Mouse (Mus musculus): ENCODE measurements around the gene Padi1. TPM values are rescaled to one million over a fixed set of nuclear protein-coding genes. Genes with fewer than 3 reads are reported as not detected.

Gene Padi1
- polyA plus RNA-seq (2012; rRNA removed; ENCODE audit: low replicate concordance) = 0.19 and 0.32 TPM in 2 replicates

DNA sequence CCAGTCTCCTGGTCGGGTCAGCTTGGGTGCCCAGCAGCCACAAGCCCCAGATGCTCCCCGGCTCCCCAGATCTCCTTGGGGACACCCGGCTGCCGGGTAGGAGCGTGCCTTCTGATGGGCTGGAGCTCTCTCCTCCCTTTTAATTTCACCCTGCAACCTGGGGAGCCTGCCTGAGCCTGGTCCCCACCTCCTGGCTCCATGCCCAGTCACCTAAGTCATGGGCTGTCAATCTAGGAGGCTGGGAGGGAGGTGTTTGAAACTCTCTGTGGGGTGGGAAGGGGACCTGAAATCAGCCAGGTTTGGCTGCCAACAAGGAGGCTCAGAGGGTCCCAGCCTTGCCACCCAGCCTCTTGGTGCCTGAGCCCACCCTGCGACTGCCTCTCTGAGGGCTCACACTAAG, at the start of gene Padi1:
Gene Padi1 (minus strand): TSS at position 113 of the 400 bp plus-strand sequence.

DNA sequence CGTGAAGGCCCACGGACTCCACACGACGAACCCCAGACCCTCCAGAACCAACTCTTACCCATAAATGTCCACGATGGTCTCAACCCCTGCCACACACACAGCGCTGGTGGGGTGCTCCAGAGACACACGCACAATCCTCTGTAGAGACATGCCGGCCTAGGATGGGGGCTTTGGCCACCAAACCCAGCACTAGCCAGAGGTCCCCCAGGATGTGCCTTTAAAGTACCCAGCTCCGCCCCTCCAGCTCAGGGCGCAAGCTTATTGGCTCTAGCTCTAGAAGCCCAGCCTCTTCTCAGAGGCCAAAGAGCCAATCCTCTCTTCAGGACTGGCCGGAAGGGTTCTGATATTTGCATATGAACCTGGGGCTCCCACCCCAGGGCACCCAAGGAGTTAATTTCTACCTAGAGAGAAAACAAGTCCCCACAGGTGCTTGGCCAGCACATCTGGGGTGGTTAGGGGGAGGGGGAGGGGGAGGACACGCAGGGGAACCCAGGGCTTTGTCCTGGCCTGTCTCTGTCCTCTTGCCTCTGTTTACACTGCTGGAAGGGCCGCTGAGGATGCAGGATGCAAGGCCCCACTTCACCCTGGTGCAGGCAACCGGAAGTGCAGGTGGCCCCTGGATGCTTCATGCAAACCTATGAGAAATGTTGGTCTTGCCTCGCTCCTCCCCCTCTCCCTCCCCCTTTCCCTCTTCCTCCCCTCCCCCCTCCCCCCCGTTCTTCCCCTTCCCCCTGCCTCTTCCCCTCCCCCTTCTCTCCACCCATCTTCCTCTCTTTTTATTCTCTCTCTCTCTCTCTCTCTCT, 34.9 kb downstream of the Padi1 start, which contains the start of gene Padi3:
Gene Padi3 (minus strand): TSS at position 191 of the 803 bp plus-strand sequence.

DNA sequence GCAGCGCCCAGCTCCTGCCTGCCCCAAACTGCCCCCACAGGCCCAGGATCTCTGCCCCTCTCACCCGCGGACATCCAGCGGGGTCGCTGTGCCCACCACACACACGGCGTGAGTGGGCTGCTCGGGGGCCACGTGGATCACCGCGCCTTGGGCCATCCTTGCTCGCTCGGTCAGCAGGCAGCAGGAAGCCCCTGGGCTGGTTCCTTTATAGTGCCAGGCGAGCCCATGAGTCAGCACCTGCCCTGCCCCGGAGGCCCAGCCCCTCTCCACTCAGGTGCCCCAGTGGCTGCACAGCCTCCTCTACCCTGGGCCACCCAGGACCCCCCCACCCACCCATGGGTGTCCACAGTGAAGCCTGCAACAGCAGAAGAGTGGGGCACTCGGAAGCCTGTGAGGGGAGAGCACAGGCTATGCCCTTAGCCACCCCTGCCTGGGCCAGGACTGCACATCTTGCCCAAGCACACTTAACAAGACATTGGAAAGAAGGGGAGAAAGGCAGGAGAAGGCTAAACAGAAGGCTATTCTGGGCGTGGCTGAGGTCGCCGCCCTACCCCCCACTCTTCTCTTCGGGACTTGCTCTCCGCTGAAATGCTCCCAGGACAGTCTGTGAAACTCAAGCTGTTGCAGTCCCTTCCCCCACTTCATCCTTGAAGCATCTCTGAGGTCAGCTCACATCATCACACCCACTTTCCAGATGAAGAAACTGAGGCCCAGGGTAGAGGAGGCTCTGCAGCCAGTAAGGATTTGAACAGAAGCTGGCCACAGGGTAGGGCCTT, 71.4 kb downstream of the Padi1 start, which contains the start of gene Padi4:
Gene Padi4 (minus strand): TSS at position 212 of the 776 bp plus-strand sequence.

Other genes starting within 250 kb of the Padi1 start
- gene Arhgef10l, start 179.8 kb downstream of the Padi1 start, polyA plus RNA-seq (2012; rRNA removed; ENCODE audit: low replicate concordance) = 33.4 and 36.2 TPM in 2 replicates
- 37.9 and 74.7 TPM in 2 replicates for gene Rcc2, start 145.2 kb downstream of the Padi1 start, polyA plus RNA-seq (2012; rRNA removed; ENCODE audit: low replicate concordance)
- gene Padi6, start 103.1 kb downstream of the Padi1 start, polyA plus RNA-seq (2012; rRNA removed; ENCODE audit: low replicate concordance) = not detected in 2 replicates
- 4.0 and 4.8 TPM in 2 replicates for gene Padi4, start 71.5 kb downstream of the Padi1 start, polyA plus RNA-seq (2012; rRNA removed; ENCODE audit: low replicate concordance)
- gene Padi3, start 35.1 kb downstream of the Padi1 start, polyA plus RNA-seq (2012; rRNA removed; ENCODE audit: low replicate concordance) = 0.92 and 1.1 TPM in 2 replicates
- 18.7 and 47.7 TPM in 2 replicates for gene Padi2, start 60.6 kb upstream of the Padi1 start, polyA plus RNA-seq (2012; rRNA removed; ENCODE audit: low replicate concordance)
- gene Sdhb, start 115.4 kb upstream of the Padi1 start, polyA plus RNA-seq (2012; rRNA removed; ENCODE audit: low replicate concordance) = 271 and 433 TPM in 2 replicates
- gene Atp13a2, start 141.1 kb upstream of the Padi1 start, polyA plus RNA-seq (2012; rRNA removed; ENCODE audit: low replicate concordance) = 138 and 272 TPM in 2 replicates
- gene Mfap2, start 164.6 kb upstream of the Padi1 start, polyA plus RNA-seq (2012; rRNA removed; ENCODE audit: low replicate concordance) = 169 and 198 TPM in 2 replicates
- gene Crocc, start 214.8 kb upstream of the Padi1 start, polyA plus RNA-seq (2012; rRNA removed; ENCODE audit: low replicate concordance) = 6.2 and 11.2 TPM in 2 replicates
- 69.7 and 101 TPM in 2 replicates for gene Necap2, start 232.6 kb upstream of the Padi1 start, polyA plus RNA-seq (2012; rRNA removed; ENCODE audit: low replicate concordance)
- not detected in 2 replicates for gene Spata21, start 242.6 kb upstream of the Padi1 start, polyA plus RNA-seq (2012; rRNA removed; ENCODE audit: low replicate concordance)

Measured in mammary gland, adult 2 months (tissue).